Mouse (Mus musculus): ENCODE measurements around the gene Serpina9. TPM values are rescaled to one million over a fixed set of nuclear protein-coding genes. Genes with fewer than 3 reads are reported as not detected.
A peak's percentile ranks its signal among the peaks of the same experiment; 100 is the strongest.

Serpina9 gene
- polyA plus RNA-seq, 1 experiment from 2014 or later, result 0.04 TPM

GRCm38 (mm10) chr12:104042753-104043152 lies 29.2 kb upstream of the Serpina9 start:
- 90% methylated on average over 2 of the region's 2 CpGs for whole genome bisulfite sequencing
- H3K4me3 ChIP-seq (ENCODE audit: low read depth, low read length), result no peak overlapping the region
- no peak for ATAC-seq (replicated peaks; ENCODE audit: low FRiP score, low TSS enrichment, low read depth)

GRCm38 (mm10) chr12:104041401-104041800 lies 27.8 kb upstream of the Serpina9 start:
- Histone ChIP-seq H3K27ac (ENCODE audit: low read depth) (no peak overlapping the region), H3K4me3 (ENCODE audit: low read depth, low read length) (no peak overlapping the region), H3K9me3 (ENCODE audit: control insufficient read depth, low read length) (no peaks in the 10 kb centered on the region), H3K36me3 (ENCODE audit: control insufficient read depth, insufficient read depth, low read length) (no peaks in the 10 kb centered on the region), H3K9ac (ENCODE audit: low read length) (no peak overlapping the region), H3K4me2 (ENCODE audit: low read length) (no peak overlapping the region), H3K4me1 (replicated peaks; ENCODE audit: control insufficient read depth, insufficient read depth, low read length) (no peaks in the 10 kb centered on the region), H3K27me3 (replicated peaks; ENCODE audit: control insufficient read depth, insufficient read depth, low read length) (no peaks in the 10 kb centered on the region)
- ATAC-seq (replicated peaks; ENCODE audit: low FRiP score, low TSS enrichment, low read depth), result no peak
- WGBS, result 75% methylated on average over 6 of the region's 6 CpGs
- no peak for DNase-seq (ENCODE audit: low spot score)

More at GRCm38 (mm10) chr12:104042753-104043152, 29.2 kb upstream of the Serpina9 start:
- Histone ChIP-seq H3K9me3 (ENCODE audit: control insufficient read depth, low read length) (no peaks in the 10 kb centered on the region), H3K4me1 (replicated peaks; ENCODE audit: control insufficient read depth, insufficient read depth, low read length) (no peaks in the 10 kb centered on the region), H3K4me2 (ENCODE audit: low read length) (no peak overlapping the region), H3K27ac (ENCODE audit: low read depth) (no peak overlapping the region), H3K9ac (ENCODE audit: low read length) (no peak overlapping the region), H3K36me3 (ENCODE audit: control insufficient read depth, insufficient read depth, low read length) (no peaks in the 10 kb centered on the region), H3K27me3 (replicated peaks; ENCODE audit: control insufficient read depth, insufficient read depth, low read length) (no peaks in the 10 kb centered on the region)
- DNase-seq (ENCODE audit: low spot score), result no peak

GRCm38 (mm10) chr12:104038181-104038580 lies 24.6 kb upstream of the Serpina9 start:
- H3K4me3 ChIP-seq (ENCODE audit: low read depth, low read length), result no peak overlapping the region
- no peaks in the 10 kb centered on the region for H3K27me3 ChIP-seq (replicated peaks; ENCODE audit: control insufficient read depth, insufficient read depth, low read length)
- 94% methylated on average over 7 of the region's 7 CpGs for WGBS
- DNase-seq (ENCODE audit: low spot score) (no peak), ATAC-seq (replicated peaks; ENCODE audit: low FRiP score, low TSS enrichment, low read depth) (no peak)
- H3K9ac ChIP-seq (ENCODE audit: low read length), result no peak overlapping the region
- H3K4me2 ChIP-seq (ENCODE audit: low read length), result no peak overlapping the region
- H3K36me3 ChIP-seq (ENCODE audit: control insufficient read depth, insufficient read depth, low read length), result no peaks in the 10 kb centered on the region
- H3K27ac ChIP-seq (ENCODE audit: low read depth), result no peak overlapping the region
- no peaks in the 10 kb centered on the region for H3K4me1 ChIP-seq (replicated peaks; ENCODE audit: control insufficient read depth, insufficient read depth, low read length)
- H3K9me3 ChIP-seq (ENCODE audit: control insufficient read depth, low read length), result no peaks in the 10 kb centered on the region

GRCm38 (mm10) chr12:104033752-104034151 lies 20.2 kb upstream of the Serpina9 start:
- WGBS, result 86% methylated on average over 1 of the region's 1 CpGs
- H3K9me3 ChIP-seq (ENCODE audit: control insufficient read depth, low read length), result no peaks in the 10 kb centered on the region

GRCm38 (mm10) chr12:104029986-104030385 lies 16.4 kb upstream of the Serpina9 start:
- no peak for ATAC-seq (replicated peaks; ENCODE audit: low FRiP score, low TSS enrichment, low read depth)
- Histone ChIP-seq H3K9ac (ENCODE audit: low read length) (no peak overlapping the region), H3K27me3 (replicated peaks; ENCODE audit: control insufficient read depth, insufficient read depth, low read length) (no peaks in the 10 kb centered on the region), H3K9me3 (ENCODE audit: control insufficient read depth, low read length) (no peaks in the 10 kb centered on the region), H3K36me3 (ENCODE audit: control insufficient read depth, insufficient read depth, low read length) (no peaks in the 10 kb centered on the region), H3K4me1 (replicated peaks; ENCODE audit: control insufficient read depth, insufficient read depth, low read length) (no peaks in the 10 kb centered on the region), H3K27ac (ENCODE audit: low read depth) (no peak overlapping the region), H3K4me3 (ENCODE audit: low read depth, low read length) (no peak overlapping the region), H3K4me2 (ENCODE audit: low read length) (no peak overlapping the region)
- DNase-seq (ENCODE audit: low spot score), result peak; percentile 53
- WGBS, result 50% methylated on average over 8 of the region's 8 CpGs

More at GRCm38 (mm10) chr12:104033752-104034151, 20.2 kb upstream of the Serpina9 start:
- no peak for DNase-seq (ENCODE audit: low spot score)
- Histone ChIP-seq H3K4me2 (ENCODE audit: low read length) (no peak overlapping the region), H3K27me3 (replicated peaks; ENCODE audit: control insufficient read depth, insufficient read depth, low read length) (no peaks in the 10 kb centered on the region), H3K4me1 (replicated peaks; ENCODE audit: control insufficient read depth, insufficient read depth, low read length) (no peaks in the 10 kb centered on the region), H3K36me3 (ENCODE audit: control insufficient read depth, insufficient read depth, low read length) (no peaks in the 10 kb centered on the region), H3K4me3 (ENCODE audit: low read depth, low read length) (no peak overlapping the region), H3K9ac (ENCODE audit: low read length) (no peak overlapping the region), H3K27ac (ENCODE audit: low read depth) (no peak overlapping the region)
- no peak for ATAC-seq (replicated peaks; ENCODE audit: low FRiP score, low TSS enrichment, low read depth)

GRCm38 (mm10) chr12:104015280-104015679 lies 1.7 kb upstream of the Serpina9 start:
- ATAC-seq (replicated peaks; ENCODE audit: low FRiP score, low TSS enrichment, low read depth), result no peak
- Histone ChIP-seq H3K27ac (ENCODE audit: low read depth) (no peak overlapping the region), H3K9me3 (ENCODE audit: control insufficient read depth, low read length) (peaks cover 6% of the 10 kb centered on the region; the same call in 1 of the 2 replicates), H3K36me3 (ENCODE audit: control insufficient read depth, insufficient read depth, low read length) (no peaks in the 10 kb centered on the region), H3K9ac (ENCODE audit: low read length) (no peak overlapping the region), H3K4me1 (replicated peaks; ENCODE audit: control insufficient read depth, insufficient read depth, low read length) (no peaks in the 10 kb centered on the region), H3K4me2 (ENCODE audit: low read length) (no peak overlapping the region), H3K27me3 (replicated peaks; ENCODE audit: control insufficient read depth, insufficient read depth, low read length) (no peaks in the 10 kb centered on the region), H3K4me3 (ENCODE audit: low read depth, low read length) (no peak overlapping the region)
- 64% methylated on average over 3 of the region's 3 CpGs for WGBS
- DNase-seq (ENCODE audit: low spot score), result no peak

- Histone ChIP-seq H3K4me1 (replicated peaks; ENCODE audit: control insufficient read depth, insufficient read depth, low read length) (no peaks in the 10 kb centered on the region), H3K27me3 (replicated peaks; ENCODE audit: control insufficient read depth, insufficient read depth, low read length) (no peaks in the 10 kb centered on the region), H3K27ac (ENCODE audit: low read depth) (no peak overlapping the region), H3K9ac (ENCODE audit: low read length) (no peak overlapping the region), H3K4me3 (ENCODE audit: low read depth, low read length) (no peak overlapping the region), H3K4me2 (ENCODE audit: low read length) (no peak overlapping the region), H3K9me3 (ENCODE audit: control insufficient read depth, low read length) (0 out of 2 replicates have a peak, but pooled peaks cover 4% of the 10 kb centered on the region), H3K36me3 (ENCODE audit: control insufficient read depth, insufficient read depth, low read length) (no peaks in the 10 kb centered on the region)
- 83% methylated on average over 5 of the region's 5 CpGs for WGBS
- DNase-seq (ENCODE audit: low spot score) (no peak), ATAC-seq (replicated peaks; ENCODE audit: low FRiP score, low TSS enrichment, low read depth) (no peak)
Measured at GRCm38 (mm10) chr12:104004689-104005088, 8.9 kb downstream of the Serpina9 start.

GRCm38 (mm10) chr12:104003238-104003612 lies 10.3 kb downstream of the Serpina9 start:
- H3K9me3 ChIP-seq (ENCODE audit: control insufficient read depth, low read length), result 0 out of 2 replicates have a peak, but pooled peaks cover 4% of the 10 kb centered on the region
- no peak overlapping the region for H3K9ac ChIP-seq (ENCODE audit: low read length)
- no peak for ATAC-seq (replicated peaks; ENCODE audit: low FRiP score, low TSS enrichment, low read depth)
- no peaks in the 10 kb centered on the region for H3K4me1 ChIP-seq (replicated peaks; ENCODE audit: control insufficient read depth, insufficient read depth, low read length)
- no peak overlapping the region for H3K4me2 ChIP-seq (ENCODE audit: low read length)
- H3K4me3 ChIP-seq (ENCODE audit: low read depth, low read length), result no peak overlapping the region
- DNase-seq (ENCODE audit: low spot score), result no peak
- no peaks in the 10 kb centered on the region for H3K36me3 ChIP-seq (ENCODE audit: control insufficient read depth, insufficient read depth, low read length)
- H3K27ac ChIP-seq (ENCODE audit: low read depth), result no peak overlapping the region
- 39% methylated on average over 4 of the region's 4 CpGs for WGBS
- no peaks in the 10 kb centered on the region for H3K27me3 ChIP-seq (replicated peaks; ENCODE audit: control insufficient read depth, insufficient read depth, low read length)

- Histone ChIP-seq H3K27me3 (replicated peaks; ENCODE audit: control insufficient read depth, insufficient read depth, low read length) (no peaks in the 10 kb centered on the region), H3K27ac (ENCODE audit: low read depth) (no peak overlapping the region), H3K9me3 (ENCODE audit: control insufficient read depth, low read length) (0 out of 2 replicates have a peak, but pooled peaks cover 4% of the 10 kb centered on the region), H3K4me2 (ENCODE audit: low read length) (no peak overlapping the region), H3K36me3 (ENCODE audit: control insufficient read depth, insufficient read depth, low read length) (no peaks in the 10 kb centered on the region), H3K4me3 (ENCODE audit: low read depth, low read length) (no peak overlapping the region), H3K9ac (ENCODE audit: low read length) (no peak overlapping the region), H3K4me1 (replicated peaks; ENCODE audit: control insufficient read depth, insufficient read depth, low read length) (no peaks in the 10 kb centered on the region)
- DNase-seq (ENCODE audit: low spot score) (no peak), ATAC-seq (replicated peaks; ENCODE audit: low FRiP score, low TSS enrichment, low read depth) (no peak)
- WGBS, result 59% methylated on average over 10 of the region's 10 CpGs
Measured at GRCm38 (mm10) chr12:104002569-104003237, 10.9 kb downstream of the Serpina9 start.
